Mouse (Mus musculus): Measurements from ENCODE around the gene Cphx3. TPM values are rescaled to one million over a fixed set of nuclear protein-coding genes. Genes with fewer than 3 reads are reported as not detected.
"Not testable (repeated sequence)": the region's sequence is repeated elsewhere in the genome, so short reads cannot be mapped to it uniquely, and the experiment has no call there.

The Cphx3 gene
- polyA plus RNA-seq, 1 experiment from 2014 or later = not detected

DNA sequence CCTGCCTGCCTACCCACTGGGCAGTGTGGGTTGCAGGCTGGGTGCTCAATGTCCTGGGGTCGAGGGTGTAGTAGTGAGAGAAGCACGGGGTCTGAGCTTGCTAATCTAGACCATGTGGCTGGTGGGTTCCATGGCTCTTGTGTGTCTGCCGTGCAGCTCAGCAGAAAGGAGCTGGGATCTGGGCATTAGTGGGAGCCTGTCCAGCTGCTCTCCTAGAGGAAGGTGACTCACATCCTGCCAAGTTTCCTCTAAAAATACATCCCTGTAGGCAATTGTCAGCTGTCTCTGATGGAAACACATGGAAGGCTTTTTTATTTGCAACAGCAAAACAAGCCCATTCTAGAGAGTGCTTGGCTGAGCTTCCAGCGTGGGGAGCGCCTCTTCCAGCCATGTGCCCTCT is 80.3 kb downstream of the Cphx3 start:
- not testable (repeated sequence) for H3K9me3 ChIP-seq (ENCODE audit: control insufficient read depth, low read length); H3K4me3 ChIP-seq (replicated peaks; ENCODE audit: low read length); H3K9ac ChIP-seq (replicated peaks; ENCODE audit: low read depth, low read length); H3K27ac ChIP-seq (ENCODE audit: low read length); H3K27me3 ChIP-seq (replicated peaks; ENCODE audit: control insufficient read depth, insufficient read depth, low read length); H3K4me1 ChIP-seq (replicated peaks; ENCODE audit: control insufficient read depth, insufficient read depth, low read length); H3K4me2 ChIP-seq (ENCODE audit: low read length); H3K36me3 ChIP-seq (ENCODE audit: control insufficient read depth, insufficient read depth); ATAC-seq
- WGBS = no CpG with 5 or more reads among the region's 5 CpGs

DNA sequence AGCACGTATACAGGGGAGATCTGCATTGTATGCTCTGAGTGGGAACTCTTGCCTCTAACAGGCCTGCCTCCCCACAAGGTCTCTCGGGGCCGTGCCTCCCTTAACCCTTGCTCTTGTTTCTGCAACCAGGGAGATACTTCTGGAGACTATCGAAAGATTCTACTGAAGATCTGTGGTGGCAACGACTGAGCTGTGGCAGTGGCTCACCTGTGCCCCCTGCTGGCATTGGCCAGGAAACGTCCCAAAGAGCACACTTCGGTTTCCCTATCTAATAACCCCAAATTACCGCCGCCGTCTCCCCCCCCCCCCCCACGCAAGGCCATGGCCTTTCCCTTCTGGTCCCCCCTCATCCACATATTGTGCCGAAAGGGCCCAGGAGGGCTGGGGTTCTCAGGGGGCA is 83.2 kb downstream of the Cphx3 start:
- H3K9me3 ChIP-seq (ENCODE audit: control insufficient read depth, low read length); H3K4me1 ChIP-seq (replicated peaks; ENCODE audit: control insufficient read depth, insufficient read depth, low read length); H3K27me3 ChIP-seq (replicated peaks; ENCODE audit: control insufficient read depth, insufficient read depth, low read length); H3K9ac ChIP-seq (replicated peaks; ENCODE audit: low read depth, low read length); H3K36me3 ChIP-seq (ENCODE audit: control insufficient read depth, insufficient read depth); ATAC-seq; H3K4me3 ChIP-seq (replicated peaks; ENCODE audit: low read length); H3K27ac ChIP-seq (ENCODE audit: low read length); H3K4me2 ChIP-seq (ENCODE audit: low read length): not testable (repeated sequence)
- no CpG with 5 or more reads among the region's 12 CpGs for WGBS

DNA sequence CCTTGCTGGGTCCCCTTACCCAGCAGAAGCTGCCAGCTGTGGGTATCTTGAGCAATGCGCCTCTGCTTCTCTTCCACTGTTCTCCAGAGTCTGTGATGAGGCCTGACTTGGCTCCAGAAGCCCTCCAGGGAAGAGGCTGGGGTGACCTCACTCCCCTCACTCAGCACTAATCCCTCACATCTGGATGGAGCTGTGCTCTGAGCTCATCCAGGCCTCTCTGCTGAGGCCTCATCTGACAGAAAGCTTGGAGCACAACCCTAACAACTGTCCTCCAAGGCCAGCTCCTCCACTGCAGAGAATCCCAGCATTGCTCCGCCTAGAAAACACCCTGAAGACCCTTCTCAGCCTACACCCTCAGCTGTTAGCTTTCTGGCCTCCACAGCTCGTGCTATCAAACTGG is 91.9 kb downstream of the Cphx3 start:
- WGBS = no CpG with 5 or more reads among the region's 3 CpGs
- H3K36me3 ChIP-seq (ENCODE audit: control insufficient read depth, insufficient read depth); H3K4me3 ChIP-seq (replicated peaks; ENCODE audit: low read length); H3K27ac ChIP-seq (ENCODE audit: low read length); H3K9ac ChIP-seq (replicated peaks; ENCODE audit: low read depth, low read length); H3K9me3 ChIP-seq (ENCODE audit: control insufficient read depth, low read length); H3K4me1 ChIP-seq (replicated peaks; ENCODE audit: control insufficient read depth, insufficient read depth, low read length); H3K4me2 ChIP-seq (ENCODE audit: low read length); ATAC-seq; H3K27me3 ChIP-seq (replicated peaks; ENCODE audit: control insufficient read depth, insufficient read depth, low read length): not testable (repeated sequence)

DNA sequence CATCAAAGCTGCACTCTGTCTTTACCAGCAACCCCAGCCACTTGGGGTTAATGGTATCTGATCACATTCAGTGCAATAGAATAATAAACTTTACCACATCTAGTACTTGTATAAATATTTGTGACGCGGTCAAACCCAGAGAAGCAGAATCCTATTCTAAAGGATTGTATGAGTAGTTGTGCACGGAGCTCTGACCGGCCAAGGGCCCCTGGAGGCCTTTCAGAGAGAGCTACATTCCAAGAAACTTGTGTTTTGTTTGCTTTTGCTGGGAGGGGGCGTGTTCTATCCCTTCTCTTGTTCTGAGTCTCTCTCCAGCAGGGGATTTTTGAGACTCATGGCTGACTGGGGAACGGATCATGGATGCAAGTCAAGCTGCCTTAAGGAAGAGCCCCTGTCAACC is 92.9 kb downstream of the Cphx3 start:
- not testable (repeated sequence) for H3K4me3 ChIP-seq (replicated peaks; ENCODE audit: low read length); H3K4me2 ChIP-seq (ENCODE audit: low read length); ATAC-seq; H3K4me1 ChIP-seq (replicated peaks; ENCODE audit: control insufficient read depth, insufficient read depth, low read length); H3K9me3 ChIP-seq (ENCODE audit: control insufficient read depth, low read length); H3K36me3 ChIP-seq (ENCODE audit: control insufficient read depth, insufficient read depth); H3K27ac ChIP-seq (ENCODE audit: low read length); H3K27me3 ChIP-seq (replicated peaks; ENCODE audit: control insufficient read depth, insufficient read depth, low read length); H3K9ac ChIP-seq (replicated peaks; ENCODE audit: low read depth, low read length)
- WGBS = no CpG with 5 or more reads among the region's 6 CpGs

DNA sequence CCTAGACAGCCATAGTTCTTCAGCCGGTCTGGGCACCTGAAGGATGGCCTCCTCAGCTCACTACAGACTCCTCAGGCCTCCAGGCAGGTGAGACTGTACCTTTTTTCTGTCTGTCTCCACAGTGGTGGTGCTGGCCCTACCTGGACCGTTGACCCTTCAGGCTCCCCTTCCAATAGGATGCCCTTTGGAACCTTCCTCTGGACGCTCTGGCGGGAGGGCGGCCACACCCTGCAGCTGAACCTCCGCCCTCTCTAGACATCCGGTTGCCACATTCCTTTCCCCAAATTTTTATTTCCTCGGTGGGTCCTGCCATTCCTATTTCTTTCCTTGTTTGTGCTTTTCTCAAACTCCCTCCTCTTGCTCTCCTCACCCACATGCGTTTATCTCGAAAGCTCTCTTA is 99.6 kb downstream of the Cphx3 start:
- not testable (repeated sequence) for H3K27ac ChIP-seq (ENCODE audit: low read length); H3K4me2 ChIP-seq (ENCODE audit: low read length); H3K36me3 ChIP-seq (ENCODE audit: control insufficient read depth, insufficient read depth); H3K9me3 ChIP-seq (ENCODE audit: control insufficient read depth, low read length); H3K4me3 ChIP-seq (replicated peaks; ENCODE audit: low read length); H3K9ac ChIP-seq (replicated peaks; ENCODE audit: low read depth, low read length); H3K4me1 ChIP-seq (replicated peaks; ENCODE audit: control insufficient read depth, insufficient read depth, low read length); H3K27me3 ChIP-seq (replicated peaks; ENCODE audit: control insufficient read depth, insufficient read depth, low read length); ATAC-seq
- no CpG with 5 or more reads among the region's 10 CpGs for WGBS

DNA sequence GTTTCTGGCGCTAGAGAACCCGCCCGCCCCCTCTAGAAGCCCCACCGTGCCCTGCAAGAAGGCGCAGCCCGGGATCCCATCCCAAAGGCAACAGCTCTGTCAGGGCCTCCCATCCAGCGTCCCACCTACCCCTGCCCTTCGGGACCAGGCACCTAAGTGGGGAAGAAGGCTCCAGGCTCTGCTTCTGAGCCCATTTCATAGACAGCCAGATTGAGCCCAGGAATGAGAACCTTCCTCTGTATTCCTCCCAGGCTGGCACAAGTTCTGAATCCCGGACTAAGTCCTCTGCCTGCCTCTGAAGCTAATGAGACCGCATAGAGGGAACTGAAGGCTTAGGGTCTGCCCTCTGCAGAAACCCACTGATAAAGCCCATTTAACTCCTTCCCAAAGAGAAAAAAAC is 100.3 kb downstream of the Cphx3 start, which contains the start of gene Plac9b:
Gene Plac9b (minus strand): TSS at position 101 of the 400 bp plus-strand sequence.
- H3K9me3 ChIP-seq (ENCODE audit: control insufficient read depth, low read length); H3K4me2 ChIP-seq (ENCODE audit: low read length); ATAC-seq; H3K36me3 ChIP-seq (ENCODE audit: control insufficient read depth, insufficient read depth); H3K4me1 ChIP-seq (replicated peaks; ENCODE audit: control insufficient read depth, insufficient read depth, low read length); H3K27ac ChIP-seq (ENCODE audit: low read length); H3K27me3 ChIP-seq (replicated peaks; ENCODE audit: control insufficient read depth, insufficient read depth, low read length); H3K4me3 ChIP-seq (replicated peaks; ENCODE audit: low read length); H3K9ac ChIP-seq (replicated peaks; ENCODE audit: low read depth, low read length): not testable (repeated sequence)
- no CpG with 5 or more reads among the region's 10 CpGs for WGBS

DNA sequence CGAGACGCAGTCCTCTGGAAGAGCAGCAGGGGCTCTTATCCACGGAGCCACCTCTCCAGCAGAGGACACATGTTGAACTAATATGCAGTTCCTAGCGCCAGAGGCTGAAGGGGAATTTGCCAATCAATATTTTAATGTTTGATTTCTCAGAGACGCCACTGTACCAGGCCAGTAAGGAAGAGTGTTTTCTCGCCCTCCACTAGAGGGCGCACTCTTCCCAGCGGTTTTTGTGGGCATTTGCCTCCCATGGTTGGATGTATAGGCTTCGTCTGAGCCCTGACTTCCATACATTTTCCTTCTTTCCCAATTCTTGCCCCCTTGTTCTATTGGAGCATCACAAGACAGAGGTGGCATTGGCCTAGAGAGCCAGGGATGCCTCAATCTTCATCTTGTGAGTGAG is 104.5 kb downstream of the Cphx3 start:
- WGBS = no CpG with 5 or more reads among the region's 9 CpGs

DNA sequence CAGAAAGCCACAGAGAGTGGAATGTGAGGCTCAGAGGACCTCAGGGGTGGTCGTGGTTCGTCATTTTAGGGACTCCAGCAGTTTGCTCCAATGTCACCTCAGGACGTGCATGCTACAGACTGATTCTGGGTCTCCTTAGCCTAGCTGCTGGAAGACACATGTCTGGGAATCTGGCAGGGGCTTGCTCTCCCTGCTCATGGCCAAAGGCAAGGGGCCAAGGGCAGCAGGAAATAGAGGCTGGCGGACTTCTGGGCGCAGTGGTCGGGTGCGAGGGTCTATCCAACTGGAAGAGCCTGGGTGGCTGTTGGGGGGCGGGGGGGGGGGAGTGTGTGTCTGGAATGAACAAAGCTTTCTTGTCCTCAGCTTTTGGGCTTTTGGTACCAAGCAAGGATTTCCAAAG is 106.3 kb downstream of the Cphx3 start:
- not testable (repeated sequence) for ATAC-seq
- WGBS = no CpG with 5 or more reads among the region's 8 CpGs

More for the DNA sequence above, 104.5 kb downstream of the Cphx3 start:
- not testable (repeated sequence) for H3K9me3 ChIP-seq (ENCODE audit: control insufficient read depth, low read length); H3K36me3 ChIP-seq (ENCODE audit: control insufficient read depth, insufficient read depth); H3K27me3 ChIP-seq (replicated peaks; ENCODE audit: control insufficient read depth, insufficient read depth, low read length); H3K27ac ChIP-seq (ENCODE audit: low read length); H3K4me3 ChIP-seq (replicated peaks; ENCODE audit: low read length); ATAC-seq; H3K4me1 ChIP-seq (replicated peaks; ENCODE audit: control insufficient read depth, insufficient read depth, low read length); H3K4me2 ChIP-seq (ENCODE audit: low read length); H3K9ac ChIP-seq (replicated peaks; ENCODE audit: low read depth, low read length)

DNA sequence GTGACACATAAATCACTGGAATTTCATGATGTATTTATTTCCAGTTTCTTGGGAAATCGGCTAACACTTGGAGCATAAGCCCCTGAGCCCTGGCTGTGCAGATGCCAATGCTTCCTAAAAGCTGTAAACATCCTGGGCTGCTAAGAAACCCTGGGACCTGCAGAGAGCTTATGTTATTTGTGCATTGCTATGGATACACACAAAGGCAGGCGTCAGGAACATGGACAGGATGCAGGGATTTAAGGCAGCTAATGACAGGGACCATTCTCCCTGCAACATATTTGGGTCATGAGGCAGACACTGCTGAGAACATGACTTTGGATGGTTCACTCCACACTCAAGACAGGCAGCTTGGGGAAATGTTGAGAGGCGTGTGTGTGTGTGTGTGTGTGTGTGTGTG is 115.8 kb downstream of the Cphx3 start:
- not testable (repeated sequence) for H3K27ac ChIP-seq (ENCODE audit: low read length); H3K4me2 ChIP-seq (ENCODE audit: low read length); H3K9me3 ChIP-seq (ENCODE audit: control insufficient read depth, low read length); ATAC-seq; H3K9ac ChIP-seq (replicated peaks; ENCODE audit: low read depth, low read length); H3K36me3 ChIP-seq (ENCODE audit: control insufficient read depth, insufficient read depth); H3K4me1 ChIP-seq (replicated peaks; ENCODE audit: control insufficient read depth, insufficient read depth, low read length); H3K27me3 ChIP-seq (replicated peaks; ENCODE audit: control insufficient read depth, insufficient read depth, low read length); H3K4me3 ChIP-seq (replicated peaks; ENCODE audit: low read length)
- no CpG with 5 or more reads among the region's 3 CpGs for WGBS

More for the DNA sequence above, 106.3 kb downstream of the Cphx3 start:
- not testable (repeated sequence) for H3K36me3 ChIP-seq (ENCODE audit: control insufficient read depth, insufficient read depth); H3K27me3 ChIP-seq (replicated peaks; ENCODE audit: control insufficient read depth, insufficient read depth, low read length); H3K27ac ChIP-seq (ENCODE audit: low read length); H3K4me1 ChIP-seq (replicated peaks; ENCODE audit: control insufficient read depth, insufficient read depth, low read length); H3K4me2 ChIP-seq (ENCODE audit: low read length); H3K9me3 ChIP-seq (ENCODE audit: control insufficient read depth, low read length); H3K9ac ChIP-seq (replicated peaks; ENCODE audit: low read depth, low read length); H3K4me3 ChIP-seq (replicated peaks; ENCODE audit: low read length)

DNA sequence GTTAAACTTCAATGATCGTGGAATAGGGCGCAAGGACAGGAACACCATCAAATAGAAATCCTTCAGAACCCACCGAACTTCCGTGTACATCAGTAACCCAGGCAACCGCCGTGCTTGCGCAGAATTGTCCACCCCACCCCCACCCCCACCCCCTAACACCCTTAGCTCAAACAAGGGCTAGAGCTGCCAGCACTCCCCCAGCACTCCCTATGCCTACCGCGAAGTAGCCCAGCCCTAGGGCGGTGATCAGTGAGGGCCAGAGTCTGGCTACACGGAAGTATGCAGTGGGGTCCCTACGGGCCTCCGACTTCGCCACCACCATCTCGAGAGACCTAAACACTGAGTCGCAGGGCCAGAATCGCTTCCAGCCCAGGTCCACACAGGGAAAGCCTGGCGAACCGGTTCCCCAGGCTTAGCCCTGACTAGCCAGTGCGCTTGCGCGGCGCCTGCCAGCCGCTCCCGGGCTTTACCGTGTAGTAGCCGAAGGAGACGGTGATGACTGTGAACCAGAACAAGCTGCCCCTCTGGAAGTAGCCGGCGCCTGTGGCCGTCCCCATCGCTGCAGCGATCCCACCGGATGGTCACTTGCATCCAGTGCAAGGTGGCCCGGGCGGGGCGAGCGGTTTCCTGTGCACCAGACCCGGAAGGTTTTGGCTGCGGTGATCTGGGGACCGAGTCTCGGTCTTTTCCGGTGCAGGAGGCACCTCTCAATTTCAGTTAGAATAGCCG is 124.3 kb downstream of the Cphx3 start:
- not testable (repeated sequence) for H3K27ac ChIP-seq (ENCODE audit: low read length); H3K4me3 ChIP-seq (replicated peaks; ENCODE audit: low read length); H3K9ac ChIP-seq (replicated peaks; ENCODE audit: low read depth, low read length); H3K4me1 ChIP-seq (replicated peaks; ENCODE audit: control insufficient read depth, insufficient read depth, low read length); H3K4me2 ChIP-seq (ENCODE audit: low read length); H3K27me3 ChIP-seq (replicated peaks; ENCODE audit: control insufficient read depth, insufficient read depth, low read length); H3K9me3 ChIP-seq (ENCODE audit: control insufficient read depth, low read length); H3K36me3 ChIP-seq (ENCODE audit: control insufficient read depth, insufficient read depth)
- peak; percentile 94 for ATAC-seq
- no CpG with 5 or more reads among the region's 44 CpGs for WGBS
